Mouse (Mus musculus): Measurements from ENCODE around the gene Il11. TPM values are rescaled to one million over a fixed set of nuclear protein-coding genes. Genes with fewer than 3 reads are reported as not detected.

The Il11 gene
- polyA plus RNA-seq, 1 experiment = 1.3 TPM

DNA sequence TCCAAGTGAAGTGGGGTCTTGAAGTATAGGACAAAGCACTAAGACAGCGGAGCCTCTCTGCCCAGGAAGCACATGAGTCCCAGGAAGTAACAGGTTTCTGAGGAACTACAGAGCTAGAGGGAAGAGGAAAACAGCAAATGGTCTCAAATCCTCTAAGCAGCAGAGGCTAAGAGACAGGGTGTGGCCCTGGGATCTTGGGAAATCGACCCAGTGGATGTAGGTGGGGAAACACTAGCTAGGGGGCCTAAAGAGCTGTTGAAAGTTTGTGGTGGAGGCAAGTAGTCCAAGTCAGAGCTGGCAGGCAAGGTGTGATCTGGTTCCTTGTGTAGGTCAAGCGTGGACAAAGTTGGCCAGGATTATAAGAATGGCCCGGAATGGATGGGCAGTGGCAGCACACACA lies 34.3 kb downstream of the Il11 start:
- Histone ChIP-seq H3K79me3 (ENCODE audit: low read depth) (no peaks in the 10 kb centered on the region), H3K36me3 (ENCODE audit: control insufficient read depth, insufficient read depth) (no peaks in the 10 kb centered on the region), H3K79me2 (ENCODE audit: control insufficient read depth, insufficient read depth) (no peaks in the 10 kb centered on the region), H3K4me3 (ENCODE audit: insufficient read depth, poor library complexity, severe bottlenecking) (no peak overlapping the region), H3K27me3 (ENCODE audit: control insufficient read depth, insufficient read depth, insufficient read length) (peaks cover 4% of the 10 kb centered on the region), H3ac (ENCODE audit: control insufficient read depth, insufficient read length, low read depth) (no peak overlapping the region)
- TF ChIP-seq CTCF (IDR thresholded peaks at IDR 0.05; ENCODE audit: control insufficient read depth, insufficient read depth, insufficient read length) = no peak
- no peak for TF ChIP-seq FOSL1 (IDR thresholded peaks at IDR 0.05; ENCODE audit: insufficient read depth, low read length, poor library complexity, severe bottlenecking)
- TF ChIP-seq MAX (IDR thresholded peaks at IDR 0.05) = no peak
- TF ChIP-seq CEBPB (IDR thresholded peaks at IDR 0.05; ENCODE audit: low read depth) = no peak

GRCm38 (mm10) chr7:4747156-4747899 lies 35.3 kb downstream of the Il11 start:
- Histone ChIP-seq H3K36me3 (ENCODE audit: control insufficient read depth, insufficient read depth) (no peaks in the 10 kb centered on the region), H3ac (ENCODE audit: control insufficient read depth, insufficient read length, low read depth) (no peak overlapping the region), H3K79me3 (ENCODE audit: low read depth) (no peaks in the 10 kb centered on the region), H3K4me3 (ENCODE audit: insufficient read depth, poor library complexity, severe bottlenecking) (no peak overlapping the region), H3K79me2 (ENCODE audit: control insufficient read depth, insufficient read depth) (no peaks in the 10 kb centered on the region), H3K27me3 (ENCODE audit: control insufficient read depth, insufficient read depth, insufficient read length) (peaks cover 4% of the 10 kb centered on the region)
- no peak for TF ChIP-seq MYOG (IDR thresholded peaks at IDR 0.05; ENCODE audit: control insufficient read depth, extremely low read depth, insufficient read length)
- no peak for TF ChIP-seq USF1 (IDR thresholded peaks at IDR 0.05; ENCODE audit: low read depth)
- no peak for TF ChIP-seq FOSL1 (IDR thresholded peaks at IDR 0.05; ENCODE audit: insufficient read depth, low read length, poor library complexity, severe bottlenecking)

DNA sequence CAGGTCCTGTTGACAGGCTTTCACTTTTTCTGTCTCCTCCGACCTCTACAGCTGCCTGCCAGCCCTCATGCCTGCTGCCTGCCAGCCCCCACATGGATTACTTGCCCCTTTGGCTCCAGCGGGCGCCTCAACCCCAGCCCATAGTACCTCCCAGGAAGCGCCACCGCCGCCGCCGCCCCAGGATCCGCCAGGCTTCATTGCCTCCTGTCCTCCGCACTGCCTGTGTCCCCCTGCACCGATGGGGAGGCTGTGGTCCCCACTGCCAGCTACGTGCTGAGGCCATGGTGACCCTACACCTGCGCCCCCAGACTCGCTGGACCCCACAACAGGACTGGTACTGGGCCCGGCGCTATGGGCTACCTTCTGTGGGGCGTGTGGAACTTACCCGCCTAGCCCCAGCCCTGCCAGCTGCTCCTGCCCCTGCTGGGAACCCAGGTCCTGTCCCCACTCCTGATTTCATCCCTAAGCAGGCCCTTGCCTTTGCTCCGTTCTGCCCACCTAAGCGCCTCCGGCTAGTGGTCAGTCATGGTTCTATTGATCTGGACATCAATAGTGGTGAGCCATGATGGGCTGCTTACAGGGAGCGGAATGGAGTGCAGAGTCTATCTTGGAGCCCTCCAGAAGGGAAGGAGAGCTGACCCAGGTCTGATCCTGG lies 36.2 kb downstream of the Il11 start:
- Histone ChIP-seq H3K27me3 (ENCODE audit: control insufficient read depth, insufficient read depth, insufficient read length) (no peaks in the 10 kb centered on the region), H3K79me2 (ENCODE audit: control insufficient read depth, insufficient read depth) (no peaks in the 10 kb centered on the region), H3K4me3 (ENCODE audit: insufficient read depth, poor library complexity, severe bottlenecking) (no peak overlapping the region), H3K36me3 (ENCODE audit: control insufficient read depth, insufficient read depth) (no peaks in the 10 kb centered on the region), H3ac (ENCODE audit: control insufficient read depth, insufficient read length, low read depth) (no peak overlapping the region), H3K79me3 (ENCODE audit: low read depth) (no peaks in the 10 kb centered on the region)
- no peak for TF ChIP-seq USF1 (IDR thresholded peaks at IDR 0.05; ENCODE audit: low read depth)

- TF ChIP-seq USF1 (IDR thresholded peaks at IDR 0.05; ENCODE audit: low read depth) (no peak), CTCF (IDR thresholded peaks at IDR 0.05; ENCODE audit: control insufficient read depth, insufficient read depth, insufficient read length) (no peak), MAX (IDR thresholded peaks at IDR 0.05) (no peak), MYOG (IDR thresholded peaks at IDR 0.05; ENCODE audit: control insufficient read depth, extremely low read depth, insufficient read length) (no peak), FOSL1 (IDR thresholded peaks at IDR 0.05; ENCODE audit: insufficient read depth, low read length, poor library complexity, severe bottlenecking) (no peak), CEBPB (IDR thresholded peaks at IDR 0.05; ENCODE audit: low read depth) (no peak), MYOD1 (IDR thresholded peaks at IDR 0.05; ENCODE audit: control insufficient read depth, insufficient read length, low read depth) (no peak)
- Histone ChIP-seq H3K36me3 (ENCODE audit: control insufficient read depth, insufficient read depth) (no peaks in the 10 kb centered on the region), H3K79me3 (ENCODE audit: low read depth) (peaks cover 2% of the 10 kb centered on the region), H3K27me3 (ENCODE audit: control insufficient read depth, insufficient read depth, insufficient read length) (no peaks in the 10 kb centered on the region), H3K4me3 (ENCODE audit: insufficient read depth, poor library complexity, severe bottlenecking) (no peak overlapping the region), H3ac (ENCODE audit: control insufficient read depth, insufficient read length, low read depth) (no peak overlapping the region), H3K79me2 (ENCODE audit: control insufficient read depth, insufficient read depth) (peaks cover 7% of the 10 kb centered on the region)
These were observed 37.8 kb downstream of the Il11 start for GRCm38 (mm10) chr7:4744886-4745285.

- no peaks in the 10 kb centered on the region for H3K27me3 ChIP-seq (ENCODE audit: control insufficient read depth, insufficient read depth, insufficient read length)
- TF ChIP-seq CEBPB (IDR thresholded peaks at IDR 0.05; ENCODE audit: low read depth) = no peak
- TF ChIP-seq USF1 (IDR thresholded peaks at IDR 0.05; ENCODE audit: low read depth) = no peak
- no peak for TF ChIP-seq CTCF (IDR thresholded peaks at IDR 0.05; ENCODE audit: control insufficient read depth, insufficient read depth, insufficient read length)
- TF ChIP-seq MYOG (IDR thresholded peaks at IDR 0.05; ENCODE audit: control insufficient read depth, extremely low read depth, insufficient read length) = no peak
- no peak for TF ChIP-seq FOSL1 (IDR thresholded peaks at IDR 0.05; ENCODE audit: insufficient read depth, low read length, poor library complexity, severe bottlenecking)
- no peak for TF ChIP-seq MAX (IDR thresholded peaks at IDR 0.05)
- no peak for TF ChIP-seq MYOD1 (IDR thresholded peaks at IDR 0.05; ENCODE audit: control insufficient read depth, insufficient read length, low read depth)
- H3ac ChIP-seq (ENCODE audit: control insufficient read depth, insufficient read length, low read depth) = no peak overlapping the region
- no peak overlapping the region for H3K4me3 ChIP-seq (ENCODE audit: insufficient read depth, poor library complexity, severe bottlenecking)
- peaks cover 2% of the 10 kb centered on the region for H3K79me3 ChIP-seq (ENCODE audit: low read depth)
- H3K79me2 ChIP-seq (ENCODE audit: control insufficient read depth, insufficient read depth) = peaks cover 7% of the 10 kb centered on the region
- no peaks in the 10 kb centered on the region for H3K36me3 ChIP-seq (ENCODE audit: control insufficient read depth, insufficient read depth)
These were observed 39.3 kb downstream of the Il11 start for GRCm38 (mm10) chr7:4743354-4743753.

GRCm38 (mm10) chr7:4742482-4742819 lies 40.2 kb downstream of the Il11 start:
- TF ChIP-seq MYOG (IDR thresholded peaks at IDR 0.05; ENCODE audit: control insufficient read depth, extremely low read depth, insufficient read length) = no peak
- no peak for TF ChIP-seq MYOD1 (IDR thresholded peaks at IDR 0.05; ENCODE audit: control insufficient read depth, insufficient read length, low read depth)
- no peak for TF ChIP-seq FOSL1 (IDR thresholded peaks at IDR 0.05; ENCODE audit: insufficient read depth, low read length, poor library complexity, severe bottlenecking)
- TF ChIP-seq USF1 (IDR thresholded peaks at IDR 0.05; ENCODE audit: low read depth) = no peak
- TF ChIP-seq CTCF (IDR thresholded peaks at IDR 0.05; ENCODE audit: control insufficient read depth, insufficient read depth, insufficient read length) = no peak
- no peak for TF ChIP-seq MAX (IDR thresholded peaks at IDR 0.05)
- TF ChIP-seq CEBPB (IDR thresholded peaks at IDR 0.05; ENCODE audit: low read depth) = no peak
- Histone ChIP-seq H3K79me3 (ENCODE audit: low read depth) (peaks cover 2% of the 10 kb centered on the region), H3K36me3 (ENCODE audit: control insufficient read depth, insufficient read depth) (no peaks in the 10 kb centered on the region), H3ac (ENCODE audit: control insufficient read depth, insufficient read length, low read depth) (no peak overlapping the region), H3K27me3 (ENCODE audit: control insufficient read depth, insufficient read depth, insufficient read length) (no peaks in the 10 kb centered on the region), H3K79me2 (ENCODE audit: control insufficient read depth, insufficient read depth) (peaks cover 7% of the 10 kb centered on the region), H3K4me3 (ENCODE audit: insufficient read depth, poor library complexity, severe bottlenecking) (no peak overlapping the region)

All from C2C12 (cell line).